Mouse (Mus musculus): ENCODE data around the gene Ctcfl. TPM values are rescaled to one million over a fixed set of nuclear protein-coding genes. Genes with fewer than 3 reads are reported as not detected.
"Not testable (repeated sequence)": the region's sequence is repeated elsewhere in the genome, so short reads cannot be mapped to it uniquely, and the experiment has no call there.

The Ctcfl gene
- polyA plus RNA-seq, 1 experiment from 2014 or later: 0.05 TPM

- Histone ChIP-seq H3K27me3 (ENCODE audit: insufficient read depth, low read length) (no peaks in the 10 kb centered on the region), H3K4me3 (ENCODE audit: low read depth, low read length) (no peak overlapping the region), H3K27ac (ENCODE audit: low read depth) (no peak overlapping the region), H3K36me3 (ENCODE audit: insufficient read depth) (no peaks in the 10 kb centered on the region), H3K4me1 (ENCODE audit: insufficient read depth) (no peaks in the 10 kb centered on the region), H3K9ac (no peak overlapping the region), H3K9me3 (ENCODE audit: low read depth, low read length) (no peaks in the 10 kb centered on the region), H3K4me2 (no peak overlapping the region)
- 75% methylated on average over 4 of the region's 4 CpGs for WGBS
- DNase-seq (no peak), ATAC-seq (ENCODE audit: insufficient read depth) (no peak)
- TF ChIP-seq CTCF (IDR thresholded peaks at IDR 0.05; ENCODE audit: low read depth): no peak
Observed at GRCm38 (mm10) chr2:173126386-173126785, 7.1 kb upstream of the Ctcfl start.

- 81% methylated on average over 7 of the region's 7 CpGs for WGBS
- no peak for ATAC-seq (ENCODE audit: insufficient read depth)
- H3K9me3 ChIP-seq (ENCODE audit: low read depth, low read length): no peaks in the 10 kb centered on the region
- no peak for DNase-seq
- no peaks in the 10 kb centered on the region for H3K27me3 ChIP-seq (ENCODE audit: insufficient read depth, low read length)
- no peak overlapping the region for H3K4me3 ChIP-seq (ENCODE audit: low read depth, low read length)
- no peak overlapping the region for H3K27ac ChIP-seq (ENCODE audit: low read depth)
- no peak overlapping the region for H3K9ac ChIP-seq
- H3K4me2 ChIP-seq: no peak overlapping the region
- no peak for TF ChIP-seq CTCF (IDR thresholded peaks at IDR 0.05; ENCODE audit: low read depth)
- no peaks in the 10 kb centered on the region for H3K36me3 ChIP-seq (ENCODE audit: insufficient read depth)
- no peaks in the 10 kb centered on the region for H3K4me1 ChIP-seq (ENCODE audit: insufficient read depth)
Observed at GRCm38 (mm10) chr2:173124022-173124735, 4.9 kb upstream of the Ctcfl start.

- H3K4me3 ChIP-seq (ENCODE audit: low read depth, low read length); H3K27ac ChIP-seq (ENCODE audit: low read depth); H3K4me2 ChIP-seq; H3K4me1 ChIP-seq (ENCODE audit: insufficient read depth); H3K36me3 ChIP-seq (ENCODE audit: insufficient read depth); H3K27me3 ChIP-seq (ENCODE audit: insufficient read depth, low read length); H3K9ac ChIP-seq; ATAC-seq (ENCODE audit: insufficient read depth); H3K9me3 ChIP-seq (ENCODE audit: low read depth, low read length); DNase-seq: not testable (repeated sequence)
- WGBS: 64% methylated on average over 4 of the region's 4 CpGs
Observed at GRCm38 (mm10) chr2:173120117-173120516, 792 bp upstream of the Ctcfl start.

- ATAC-seq (ENCODE audit: insufficient read depth); H3K9me3 ChIP-seq (ENCODE audit: low read depth, low read length); H3K4me2 ChIP-seq; H3K4me1 ChIP-seq (ENCODE audit: insufficient read depth); H3K9ac ChIP-seq; H3K36me3 ChIP-seq (ENCODE audit: insufficient read depth); H3K27ac ChIP-seq (ENCODE audit: low read depth); H3K4me3 ChIP-seq (ENCODE audit: low read depth, low read length); DNase-seq; H3K27me3 ChIP-seq (ENCODE audit: insufficient read depth, low read length): not testable (repeated sequence)
- TF ChIP-seq CTCF (IDR thresholded peaks at IDR 0.05; ENCODE audit: low read depth): peak; percentile 42
- WGBS: 80% methylated on average over 3 of the region's 3 CpGs
Observed at GRCm38 (mm10) chr2:173113796-173114195, 5.5 kb downstream of the Ctcfl start.

- Histone ChIP-seq H3K27ac (ENCODE audit: low read depth) (no peak overlapping the region), H3K9ac (no peak overlapping the region), H3K27me3 (ENCODE audit: insufficient read depth, low read length) (0 out of 2 replicates have a peak, but pooled peaks cover 3% of the 10 kb centered on the region), H3K4me1 (ENCODE audit: insufficient read depth) (no peaks in the 10 kb centered on the region), H3K9me3 (ENCODE audit: low read depth, low read length) (no peaks in the 10 kb centered on the region), H3K4me3 (ENCODE audit: low read depth, low read length) (no peak overlapping the region), H3K36me3 (ENCODE audit: insufficient read depth) (no peaks in the 10 kb centered on the region), H3K4me2 (no peak overlapping the region)
- no peak for ATAC-seq (ENCODE audit: insufficient read depth)
- DNase-seq: no peak
- TF ChIP-seq CTCF (IDR thresholded peaks at IDR 0.05; ENCODE audit: low read depth): no peak
- WGBS: 83% methylated on average over 9 of the region's 9 CpGs
Observed at GRCm38 (mm10) chr2:173110571-173110970, 8.8 kb downstream of the Ctcfl start.

GRCm38 (mm10) chr2:173109510-173109909 lies 9.8 kb downstream of the Ctcfl start:
- WGBS: 88% methylated on average over 7 of the region's 7 CpGs
- Histone ChIP-seq H3K36me3 (ENCODE audit: insufficient read depth) (no peaks in the 10 kb centered on the region), H3K9ac (no peak overlapping the region), H3K9me3 (ENCODE audit: low read depth, low read length) (no peaks in the 10 kb centered on the region), H3K4me3 (ENCODE audit: low read depth, low read length) (no peak overlapping the region), H3K27me3 (ENCODE audit: insufficient read depth, low read length) (0 out of 2 replicates have a peak, but pooled peaks cover 8% of the 10 kb centered on the region), H3K4me1 (ENCODE audit: insufficient read depth) (no peaks in the 10 kb centered on the region), H3K27ac (ENCODE audit: low read depth) (no peak overlapping the region), H3K4me2 (no peak overlapping the region)
- DNase-seq: no peak
- ATAC-seq (ENCODE audit: insufficient read depth): no peak
- TF ChIP-seq CTCF (IDR thresholded peaks at IDR 0.05; ENCODE audit: low read depth): no peak

GRCm38 (mm10) chr2:173108509-173109190 lies 10.7 kb downstream of the Ctcfl start:
- ATAC-seq (ENCODE audit: insufficient read depth) (no peak), DNase-seq (no peak)
- no peak overlapping the region for H3K27ac ChIP-seq (ENCODE audit: low read depth)
- H3K9ac ChIP-seq: no peak overlapping the region
- no peak overlapping the region for H3K4me3 ChIP-seq (ENCODE audit: low read depth, low read length)
- no peak for TF ChIP-seq CTCF (IDR thresholded peaks at IDR 0.05; ENCODE audit: low read depth)
- no peaks in the 10 kb centered on the region for H3K36me3 ChIP-seq (ENCODE audit: insufficient read depth)
- no peaks in the 10 kb centered on the region for H3K4me1 ChIP-seq (ENCODE audit: insufficient read depth)
- no peak overlapping the region for H3K4me2 ChIP-seq
- WGBS: 61% methylated on average over 6 of the region's 6 CpGs
- 0 out of 2 replicates have a peak, but pooled peaks cover 8% of the 10 kb centered on the region for H3K27me3 ChIP-seq (ENCODE audit: insufficient read depth, low read length)
- H3K9me3 ChIP-seq (ENCODE audit: low read depth, low read length): no peaks in the 10 kb centered on the region

All from lung, embryonic 14.5 days (tissue).